Mouse (Mus musculus) hindlimb bud, embryonic 11.5 days (tissue): Measurements from ENCODE around the gene Sp2.

Source experiments
- DNase-seq: peaks from one replicate; pipeline ENCODE4 v3.0.0-alpha.2; 2012; ENCODE audit warnings: low read depth, low spot score; ENCODE audit errors: extremely low spot score

Gene Sp2

GRCm38 (mm10) chr11:96940578-96941465 is 41.9 kb downstream of the Sp2 start:
- no peak for DNase-seq

- no peak for DNase-seq
Measured at GRCm38 (mm10) chr11:96938426-96938800, 44.3 kb downstream of the Sp2 start.

GRCm38 (mm10) chr11:96937549-96938425 is 45.0 kb downstream of the Sp2 start:
- DNase-seq: no peak

- DNase-seq: no peak
Measured at GRCm38 (mm10) chr11:96935872-96936650, 46.7 kb downstream of the Sp2 start.

GRCm38 (mm10) chr11:96934921-96935356 is 47.8 kb downstream of the Sp2 start:
- DNase-seq: no peak

GRCm38 (mm10) chr11:96933562-96934276 is 49.0 kb downstream of the Sp2 start:
- no peak for DNase-seq

- DNase-seq: no peak
Measured at GRCm38 (mm10) chr11:96931327-96932062, 51.3 kb downstream of the Sp2 start.

- DNase-seq: no peak
Measured at GRCm38 (mm10) chr11:96929766-96930331, 52.9 kb downstream of the Sp2 start.

- DNase-seq: no peak
Measured at GRCm38 (mm10) chr11:96929096-96929765, 53.5 kb downstream of the Sp2 start.

- DNase-seq: no peak
Measured at GRCm38 (mm10) chr11:96928691-96929090, 54.1 kb downstream of the Sp2 start.

- no peak for DNase-seq
Measured at GRCm38 (mm10) chr11:96928088-96928487, 54.7 kb downstream of the Sp2 start, which contains the start of gene Prr15l. Gene Prr15l (plus strand): TSS chr11:96928104.

GRCm38 (mm10) chr11:96926587-96926986 is 56.2 kb downstream of the Sp2 start:
- no peak for DNase-seq

GRCm38 (mm10) chr11:96925469-96926148 is 57.1 kb downstream of the Sp2 start:
- DNase-seq: no peak

GRCm38 (mm10) chr11:96924861-96925260 is 57.9 kb downstream of the Sp2 start:
- no peak for DNase-seq

GRCm38 (mm10) chr11:96919003-96919402 is 63.8 kb downstream of the Sp2 start:
- DNase-seq: no peak

GRCm38 (mm10) chr11:96917415-96917814 is 65.3 kb downstream of the Sp2 start:
- no peak for DNase-seq

GRCm38 (mm10) chr11:96916885-96917396 is 65.8 kb downstream of the Sp2 start:
- DNase-seq: no peak
